Mouse (Mus musculus) heart, postnatal 0 days (tissue): ENCODE results near the gene Csnk1d. TPM values are rescaled to one million over a fixed set of nuclear protein-coding genes. Genes with fewer than 3 reads are reported as not detected.

Experiments used
- ATAC-seq: fragments of 200-750 bp; cut with Nextera tagmentation; 2 replicates; pipeline ENCODE4 v1.8.0; 2017; ENCODE audit warnings: low read depth, moderate number of reproducible peaks, moderate library complexity; ENCODE audit not compliant: insufficient read depth
- DNase-seq: peaks from one replicate; pipeline ENCODE4 v3.0.0-alpha.2; 2016; ENCODE audit warnings: low spot score
- H3K27ac ChIP-seq: fragments of 300-500 bp; sonication (generic); 2 replicates; pipeline ENCODE4 v1.5.1; 2014; ENCODE audit warnings: low read depth, mild to moderate bottlenecking
- H3K27me3 ChIP-seq: fragments of 300-500 bp; sonication (generic); 2 replicates; pipeline ENCODE4 v1.6.1; 2014; ENCODE audit warnings: low read length, mixed read lengths; ENCODE audit not compliant: control insufficient read depth, insufficient read depth
- H3K36me3 ChIP-seq: fragments of 300-500 bp; sonication (generic); replicated peaks from 2 replicates; pipeline ENCODE4 v1.6.1; 2014; ENCODE audit warnings: low read length, mixed read lengths; ENCODE audit not compliant: control insufficient read depth, insufficient read depth
- H3K4me1 ChIP-seq: fragments of 300-500 bp; sonication (generic); 2 replicates; pipeline ENCODE4 v1.6.1; 2014; ENCODE audit warnings: antibody characterized with exemption; ENCODE audit not compliant: control insufficient read depth, insufficient read depth
- H3K4me2 ChIP-seq: fragments of 300-500 bp; sonication (generic); 2 replicates; pipeline ENCODE4 v1.6.1; 2014; ENCODE audit warnings: low read depth, mild to moderate bottlenecking, low read length, moderate library complexity
- H3K4me3 ChIP-seq: fragments of 300-500 bp; sonication (generic); 2 replicates; pipeline ENCODE4 v1.5.1; 2014; ENCODE audit warnings: low read depth, low read length
- H3K9ac ChIP-seq: fragments of 300-500 bp; sonication (generic); replicated peaks from 2 replicates; pipeline ENCODE4 v1.6.1; 2014; ENCODE audit warnings: low read depth, low read length, mixed read lengths
- H3K9me3 ChIP-seq: fragments of 300-500 bp; sonication (generic); replicated peaks from 2 replicates; pipeline ENCODE4 v1.6.1; 2016; ENCODE audit warnings: low read length; ENCODE audit not compliant: control insufficient read depth
- CTCF ChIP-seq: IDR thresholded peaks from 2 replicates; pipeline ENCODE4 v1.5.1; 2016; ENCODE audit warnings: antibody characterized with exemption, control low read depth, low read depth
- EP300 ChIP-seq: IDR thresholded peaks from 2 replicates; pipeline ENCODE4 v1.6.1; 2016; ENCODE audit warnings: antibody characterized with exemption, low read depth
- WGBS: fragments of 180-500 bp; shearing (Covaris S2); extraction: QIAGEN DNeasy Blood & Tissue Kit; methylation state at CpG from one replicate; pipeline ENCODE4 v1.1.7; 2014; 5-methylcytosine and 5-hydroxymethylcytosine counted together
- polyA plus RNA-seq: library from polyadenylated mRNA; unstranded; fragments of >200 nt; fragmentation: Nextera tagmentation; extraction: Ambion mirVana; gene quantifications from 2 replicates; pipeline ENCODE4 v1.2.1, GENCODE M21; 2015
- total RNA-seq: library from RNA; depleted of rRNA; stranded (reverse); fragments of >200 nt; gene quantifications from 2 replicates; pipeline ENCODE4 v1.2.3, GENCODE M21; 2014; ENCODE audit warnings: low replicate concordance

Csnk1d gene
- total and polyA plus RNA-seq, 2 experiments from 2014 or later: 46.7 to 51.9 TPM

DNA sequence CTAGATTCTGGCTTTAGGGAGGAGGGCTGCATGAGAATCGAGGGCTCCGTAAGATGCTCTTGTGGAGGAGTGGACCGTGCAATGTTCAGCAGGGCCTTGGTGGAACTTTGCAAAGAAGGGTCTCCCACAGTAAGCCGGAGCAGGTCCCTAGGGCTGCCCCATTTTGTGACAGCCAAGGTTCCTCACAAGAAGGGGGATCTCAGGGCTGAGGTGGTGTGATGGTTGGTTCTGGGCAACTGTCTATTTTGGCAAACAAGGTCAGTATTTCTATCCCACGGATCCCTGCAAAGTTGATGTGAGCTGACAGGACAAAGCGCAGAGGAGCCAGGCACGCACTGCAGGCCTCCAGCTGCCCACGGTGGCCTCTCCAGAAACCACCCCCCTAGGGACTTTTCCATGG is 39.9 kb downstream of the Csnk1d start:
- ATAC-seq (0 out of 2 replicates have a peak, but pooled peaks have one; percentile 0), DNase-seq (no peak)
- H3K4me3 ChIP-seq: peak overlapping the region; percentile 55
- WGBS: 16% methylated on average over 8 of the region's 8 CpGs
- H3K9me3 ChIP-seq: no peaks in the 10 kb centered on the region
- no peak for TF ChIP-seq CTCF
- TF ChIP-seq EP300: no peak
- peak overlapping the region; percentile 74 for H3K27ac ChIP-seq
- H3K27me3 ChIP-seq: no peaks in the 10 kb centered on the region
- H3K36me3 ChIP-seq: peaks cover 10% of the 10 kb centered on the region
- 0 out of 2 replicates have a peak overlapping the region, but pooled peaks have one; percentile 8 for H3K9ac ChIP-seq
- H3K4me1 ChIP-seq: peaks cover 37% of the 10 kb centered on the region
- peak overlapping the region; percentile 77 for H3K4me2 ChIP-seq

- peak; percentile 85 for ATAC-seq
- TF ChIP-seq EP300 (no peak), CTCF (0 out of 2 replicates have a peak, but pooled peaks have one; percentile 2)
- peaks cover 37% of the 10 kb centered on the region for H3K4me1 ChIP-seq
- peak; percentile 92 for DNase-seq
- peak overlapping the region; percentile 77 for H3K4me2 ChIP-seq
- H3K36me3 ChIP-seq: peaks cover 3% of the 10 kb centered on the region; the same call in 1 of the 2 replicates
- H3K9ac ChIP-seq: peak overlapping the region; percentile 39; the same call in 1 of the 2 replicates
- peak overlapping the region; percentile 74 for H3K27ac ChIP-seq
- no peaks in the 10 kb centered on the region for H3K27me3 ChIP-seq
- peak overlapping the region; percentile 55 for H3K4me3 ChIP-seq
- 2% methylated on average over 39 of the region's 39 CpGs for WGBS
- no peaks in the 10 kb centered on the region for H3K9me3 ChIP-seq
Measured at GRCm38 (mm10) chr11:120950281-120951202, 40.6 kb downstream of the Csnk1d start.

DNA sequence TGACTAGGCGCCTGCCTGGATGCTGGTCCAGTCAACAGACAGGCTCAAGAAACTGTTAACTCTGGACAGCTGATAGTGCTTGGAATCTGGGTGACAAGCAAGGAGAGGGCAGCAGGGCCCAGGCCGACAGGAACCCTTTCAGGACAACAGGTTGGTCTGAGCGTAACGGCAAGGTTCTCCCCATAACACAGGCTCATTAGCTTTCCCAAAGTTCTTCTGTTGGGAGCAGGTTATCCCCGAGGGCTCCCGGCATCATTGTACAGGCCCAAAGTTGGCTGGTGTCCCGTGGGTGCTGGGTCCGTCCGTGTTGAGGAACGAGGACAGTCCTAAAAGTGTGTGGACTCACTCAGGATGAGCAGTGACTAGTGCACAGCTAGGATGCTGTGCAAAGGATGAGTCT is 41.3 kb downstream of the Csnk1d start:
- DNase-seq (no peak), ATAC-seq (no peak)
- Histone ChIP-seq H3K27ac (peak overlapping the region; percentile 52; the same call in 1 of the 2 replicates), H3K4me2 (peak overlapping the region; percentile 77), H3K4me1 (peaks cover 37% of the 10 kb centered on the region), H3K9me3 (no peaks in the 10 kb centered on the region), H3K27me3 (no peaks in the 10 kb centered on the region), H3K9ac (peak overlapping the region; percentile 39; the same call in 1 of the 2 replicates), H3K4me3 (peak overlapping the region; percentile 55), H3K36me3 (no peaks in the 10 kb centered on the region; the same call in 1 of the 2 replicates)
- 11% methylated on average over 10 of the region's 10 CpGs for WGBS
- TF ChIP-seq CTCF (no peak), EP300 (no peak)

- Histone ChIP-seq H3K36me3 (no peaks in the 10 kb centered on the region; the same call in 1 of the 2 replicates), H3K27me3 (no peaks in the 10 kb centered on the region), H3K4me2 (peak overlapping the region; percentile 77), H3K9ac (peak overlapping the region; percentile 53), H3K27ac (peak overlapping the region; percentile 52), H3K4me3 (peak overlapping the region; percentile 55), H3K4me1 (peaks cover 37% of the 10 kb centered on the region), H3K9me3 (no peaks in the 10 kb centered on the region)
- peak; percentile 31 for ATAC-seq
- DNase-seq: peak; percentile 50
- 1% methylated on average over 69 of the region's 75 CpGs for WGBS
- TF ChIP-seq EP300 (no peak), CTCF (no peak)
Measured at GRCm38 (mm10) chr11:120948861-120949851, 42.0 kb downstream of the Csnk1d start.

DNA sequence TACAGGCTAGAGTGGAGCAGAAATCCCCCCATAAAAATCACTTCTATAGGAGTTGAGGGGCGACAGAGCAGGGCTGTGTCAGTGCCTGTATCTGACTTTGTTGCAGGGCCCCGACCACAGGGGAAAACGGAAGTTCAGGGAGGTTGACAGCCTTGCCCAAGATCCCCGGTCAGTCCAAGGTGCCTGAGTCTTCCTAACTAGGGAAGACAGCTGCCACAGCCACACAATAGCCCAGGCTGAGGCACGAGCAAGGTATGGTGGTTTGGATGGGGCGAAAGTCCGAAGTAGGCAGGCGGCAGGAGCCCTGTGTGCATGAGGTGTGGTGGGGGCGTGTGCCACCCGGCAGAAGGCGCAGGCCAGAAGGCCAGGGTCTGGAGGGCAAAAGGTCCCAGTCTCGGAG is 42.8 kb downstream of the Csnk1d start, which contains the start of gene Slc16a3:
Gene Slc16a3, plus strand, starts transcription at position 153 of the 400 bp plus-strand sequence.
- 24% methylated on average over 12 of the region's 12 CpGs for WGBS
- Histone ChIP-seq H3K36me3 (no peaks in the 10 kb centered on the region), H3K4me3 (peak within 1 kb of the TSS; percentile 55), H3K9me3 (no peaks in the 10 kb centered on the region), H3K27ac (peak within 1 kb of the TSS; percentile 52), H3K4me2 (peak within 1 kb of the TSS; percentile 77), H3K27me3 (no peaks in the 10 kb centered on the region), H3K9ac (peak within 1 kb of the TSS; percentile 53), H3K4me1 (peaks cover 37% of the 10 kb centered on the region)
- TF ChIP-seq CTCF: no peak
- TF ChIP-seq EP300: no peak
- DNase-seq (no peak), ATAC-seq (no peak)
